Mouse (Mus musculus) layer of hippocampus, adult 11-12 months (tissue): ENCODE results near the gene Hdgfl3.
A peak's percentile ranks its signal among the peaks of the same experiment; 100 is the strongest.

Experiments used
- DNase-seq: peaks from one replicate; pipeline ENCODE4 v3.0.0; 2022; ENCODE audit warnings: low spot score

The Hdgfl3 gene

GRCm38 (mm10) chr7:81899361-81899760 lies 34.9 kb downstream of the Hdgfl3 start:
- DNase-seq: no peak

- no peak for DNase-seq
Observed at GRCm38 (mm10) chr7:81885128-81885527, 49.1 kb downstream of the Hdgfl3 start.

GRCm38 (mm10) chr7:81881600-81881999 lies 52.7 kb downstream of the Hdgfl3 start:
- no peak for DNase-seq

- DNase-seq: no peak
Observed at GRCm38 (mm10) chr7:81880797-81881196, 53.5 kb downstream of the Hdgfl3 start.

- DNase-seq: no peak
Observed at GRCm38 (mm10) chr7:81880286-81880685, 54.0 kb downstream of the Hdgfl3 start.

- no peak for DNase-seq
Observed at GRCm38 (mm10) chr7:81875372-81875771, 58.9 kb downstream of the Hdgfl3 start.

- DNase-seq: no peak
Observed at GRCm38 (mm10) chr7:81874636-81875035, 59.6 kb downstream of the Hdgfl3 start.

GRCm38 (mm10) chr7:81873807-81874206 lies 60.5 kb downstream of the Hdgfl3 start:
- no peak for DNase-seq

GRCm38 (mm10) chr7:81872493-81873013 lies 61.7 kb downstream of the Hdgfl3 start:
- DNase-seq: no peak

GRCm38 (mm10) chr7:81868158-81868557 lies 66.1 kb downstream of the Hdgfl3 start:
- peak; percentile 73 for DNase-seq

GRCm38 (mm10) chr7:81867231-81867930 lies 66.9 kb downstream of the Hdgfl3 start:
- no peak for DNase-seq

- DNase-seq: no peak
Observed at GRCm38 (mm10) chr7:81865937-81866336, 68.3 kb downstream of the Hdgfl3 start.

GRCm38 (mm10) chr7:81864552-81864951 lies 69.7 kb downstream of the Hdgfl3 start:
- no peak for DNase-seq

- DNase-seq: no peak
Observed at GRCm38 (mm10) chr7:81862587-81863583, 71.4 kb downstream of the Hdgfl3 start.

- DNase-seq: no peak
Observed at GRCm38 (mm10) chr7:81861921-81862320, 72.4 kb downstream of the Hdgfl3 start.

- no peak for DNase-seq
Observed at GRCm38 (mm10) chr7:81861461-81861860, 72.8 kb downstream of the Hdgfl3 start.

GRCm38 (mm10) chr7:81860996-81861395 lies 73.3 kb downstream of the Hdgfl3 start:
- DNase-seq: no peak

- peak; percentile 67 for DNase-seq
Observed at GRCm38 (mm10) chr7:81860071-81860470, 74.2 kb downstream of the Hdgfl3 start.

- no peak for DNase-seq
Observed at GRCm38 (mm10) chr7:81858968-81859721, 75.1 kb downstream of the Hdgfl3 start, which contains the start of gene Tm6sf1. Gene Tm6sf1 (plus strand): TSS chr7:81859001.

GRCm38 (mm10) chr7:81858236-81858635 lies 76.0 kb downstream of the Hdgfl3 start:
- DNase-seq: no peak

GRCm38 (mm10) chr7:81856221-81856620 lies 78.1 kb downstream of the Hdgfl3 start:
- DNase-seq: no peak

- no peak for DNase-seq
Observed at GRCm38 (mm10) chr7:81855694-81856093, 78.6 kb downstream of the Hdgfl3 start, which contains the start of gene Gm10160. Gene Gm10160 (minus strand): TSS chr7:81855794.
